Mouse (Mus musculus): Measurements from ENCODE around the gene Lhx5.

DNA sequence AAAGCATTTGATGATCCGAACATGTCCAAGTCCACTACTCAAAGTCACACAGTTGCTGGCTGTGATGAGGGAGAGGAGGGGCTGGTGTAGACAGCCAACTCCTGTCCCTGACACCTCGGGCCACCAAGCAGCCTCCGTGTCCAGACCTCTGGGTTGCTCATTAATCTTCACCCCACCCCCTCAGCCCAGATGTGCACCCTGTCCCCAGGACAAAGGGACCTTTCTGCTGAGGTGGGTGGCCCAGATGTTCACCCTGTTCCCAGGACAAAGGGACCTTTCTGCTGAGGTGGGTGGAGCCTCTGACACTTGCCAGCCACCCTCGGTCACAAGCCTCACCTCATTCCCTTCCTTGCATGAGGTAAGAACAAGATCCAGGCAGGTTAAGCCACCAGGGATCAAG lies 40.0 kb downstream of the Lhx5 start:
- TF ChIP-seq CTCF (IDR thresholded peaks at IDR 0.05; ENCODE audit: low read depth) (no peak), EP300 (IDR thresholded peaks at IDR 0.05; ENCODE audit: low read depth) (no peak)

Measured in heart, postnatal 0 days (tissue).